Mouse (Mus musculus): ENCODE results near the gene Invs. TPM values are rescaled to one million over a fixed set of nuclear protein-coding genes. Genes with fewer than 3 reads are reported as not detected.
A peak's percentile ranks its signal among the peaks of the same experiment; 100 is the strongest.

The Invs gene
- total and polyA plus RNA-seq, 3 experiments: 5.1 to 6.9 (median 5.7) TPM

DNA sequence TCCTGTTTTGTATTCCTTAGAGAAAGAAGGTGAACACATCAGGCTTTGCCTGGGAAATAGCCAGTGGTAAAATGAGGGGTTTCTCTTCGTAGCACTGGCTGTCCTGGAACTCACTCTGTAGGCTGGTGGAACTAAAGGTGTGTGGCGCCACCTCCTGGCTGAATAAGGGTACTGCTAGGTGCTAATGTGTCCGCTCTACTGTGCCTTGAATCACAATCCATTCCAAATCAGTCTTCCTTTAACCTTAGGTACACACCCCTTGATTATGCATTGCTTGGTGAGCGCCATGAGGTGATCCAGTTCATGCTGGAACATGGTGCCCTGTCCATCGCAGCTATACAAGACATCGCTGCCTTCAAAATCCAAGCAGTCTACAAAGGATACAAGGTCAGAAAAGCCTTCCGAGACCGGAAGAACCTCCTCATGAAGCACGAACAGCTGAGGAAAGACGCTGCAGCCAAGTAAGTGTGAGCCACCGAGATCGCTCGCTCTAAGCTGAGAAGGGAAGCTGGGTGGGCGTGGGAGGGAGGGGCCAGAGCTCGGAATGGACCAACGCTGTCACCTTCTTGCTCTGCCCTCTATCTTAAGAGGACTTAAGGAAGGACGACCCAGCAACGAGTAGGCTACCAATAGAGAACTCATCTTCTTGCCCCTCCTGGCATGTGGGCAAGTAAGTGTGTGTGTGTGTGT, 127.9 kb downstream of the Invs start:
- TF ChIP-seq ELF1 (IDR thresholded peaks at IDR 0.05; ENCODE audit: low read depth, low read length): no peak
- TF ChIP-seq BHLHE40 (IDR thresholded peaks at IDR 0.05; ENCODE audit: low read depth, low read length): no peak
- TF ChIP-seq SMC3 (IDR thresholded peaks at IDR 0.05; ENCODE audit: low read depth, low read length): peak; percentile 74
- peak; percentile 88 for TF ChIP-seq RAD21 (IDR thresholded peaks at IDR 0.05; ENCODE audit: low read depth, low read length)
- TF ChIP-seq CTCF (conservative IDR thresholded peaks at IDR 0.05 in 1 of 2, IDR thresholded peaks at IDR 0.05 in 1 of 2; ENCODE audit: low read depth in 2 of 2, low read length in 2 of 2): peak; percentile 85 to 97
- H3K4me3 ChIP-seq (replicated peaks in 1 of 3; ENCODE audit: low read depth in 2 of 3, low read length in 2 of 3, poor library complexity in 1 of 3): no peak overlapping the region
- H3K36me3 ChIP-seq (replicated peaks in 1 of 2; ENCODE audit: control insufficient read depth in 1 of 2, insufficient read depth in 1 of 2, low read length in 1 of 2): peaks cover 3 to 26% of the 10 kb centered on the region in 2 experiments
- no peaks in the 10 kb centered on the region for H3K79me2 ChIP-seq (replicated peaks; ENCODE audit: control insufficient read depth, extremely low read depth, insufficient read depth, poor library complexity, severe bottlenecking)
- no peaks in the 10 kb centered on the region for H3K9me3 ChIP-seq (replicated peaks; ENCODE audit: low read length)
- H3K4me1 ChIP-seq (ENCODE audit: control insufficient read depth in 1 of 2, insufficient read depth in 2 of 2): no peaks in the 10 kb centered on the region
- in situ Hi-C loops (cut with MboI; ENCODE audit: low pct_ligation_motif_present, low pct_unique_long_range_greater_than_20kb, low sequenced_read_pairs) (loop anchor here (25.0 kb wide), 2 partner anchors 595 to 970 kb away; no protein-coding TSS in a partner anchor), dilution Hi-C loops (cut with MboI; ENCODE audit: extremely low pct_ligation_motif_present, extremely low pct_unique_long_range_greater_than_20kb, low sequenced_read_pairs) (no loop called here)
- no peak overlapping the region for H3K4me2 ChIP-seq (ENCODE audit: insufficient read depth, low read depth, poor library complexity, severe bottlenecking)
- H3K27ac ChIP-seq (ENCODE audit: insufficient read depth, low read depth): no peak overlapping the region
- no peaks in the 10 kb centered on the region for H3K27me3 ChIP-seq (replicated peaks)
- DNase-seq (ENCODE audit: extremely low read depth): peak; percentile 65
- H3K9ac ChIP-seq (ENCODE audit: insufficient read depth, low read depth): no peak overlapping the region

DNA sequence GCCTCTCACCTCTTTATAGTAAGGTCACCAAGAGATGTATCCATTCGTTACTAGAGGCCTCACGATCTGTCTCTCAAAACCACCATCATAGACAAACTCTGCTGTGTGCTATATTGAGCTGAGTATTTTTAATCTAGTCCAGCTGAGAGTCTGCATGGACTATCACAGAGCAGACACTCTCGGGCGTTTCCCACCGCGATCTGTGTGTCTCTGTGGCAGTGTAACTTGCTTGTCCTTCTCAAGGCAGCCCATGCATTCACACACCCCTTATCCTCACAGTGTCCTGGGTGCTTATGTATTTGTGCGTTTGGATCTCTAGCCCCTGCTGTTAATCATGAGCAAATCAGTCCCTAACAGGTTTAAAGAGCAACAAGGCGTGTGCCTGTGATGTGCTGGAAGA, 133.9 kb downstream of the Invs start:
- Histone ChIP-seq H3K9me3 (replicated peaks; ENCODE audit: low read length) (no peaks in the 10 kb centered on the region), H3K4me3 (replicated peaks in 1 of 3; ENCODE audit: low read depth in 2 of 3, low read length in 2 of 3, poor library complexity in 1 of 3) (no peak overlapping the region), H3K9ac (ENCODE audit: insufficient read depth, low read depth) (no peak overlapping the region), H3K36me3 (replicated peaks in 1 of 2; ENCODE audit: control insufficient read depth in 1 of 2, insufficient read depth in 1 of 2, low read length in 1 of 2) (peaks cover 13 to 33% of the 10 kb centered on the region in 2 experiments), H3K27ac (ENCODE audit: insufficient read depth, low read depth) (no peak overlapping the region), H3K79me2 (replicated peaks; ENCODE audit: control insufficient read depth, extremely low read depth, insufficient read depth, poor library complexity, severe bottlenecking) (no peaks in the 10 kb centered on the region), H3K4me2 (ENCODE audit: insufficient read depth, low read depth, poor library complexity, severe bottlenecking) (no peak overlapping the region), H3K4me1 (ENCODE audit: control insufficient read depth in 1 of 2, insufficient read depth in 2 of 2) (no peaks in the 10 kb centered on the region), H3K27me3 (replicated peaks) (no peaks in the 10 kb centered on the region)
- in situ Hi-C loops (cut with MboI; ENCODE audit: low pct_ligation_motif_present, low pct_unique_long_range_greater_than_20kb, low sequenced_read_pairs) (loop anchor here (25.0 kb wide), 2 partner anchors 601 to 976 kb away; no protein-coding TSS in a partner anchor), dilution Hi-C loops (cut with MboI; ENCODE audit: extremely low pct_ligation_motif_present, extremely low pct_unique_long_range_greater_than_20kb, low sequenced_read_pairs) (no loop called here)
- no peak for TF ChIP-seq IRF4 (IDR thresholded peaks at IDR 0.05; ENCODE audit: low read depth, low read length)
- no peak for TF ChIP-seq ZNF384 (IDR thresholded peaks at IDR 0.05; ENCODE audit: low read depth, low read length)
- TF ChIP-seq ZC3H11A (IDR thresholded peaks at IDR 0.05; ENCODE audit: low read depth, low read length): no peak
- TF ChIP-seq ZKSCAN1 (IDR thresholded peaks at IDR 0.05; ENCODE audit: borderline replicate concordance, low read depth, low read length): no peak
- no peak for TF ChIP-seq MAFK (IDR thresholded peaks at IDR 0.05; ENCODE audit: insufficient replicate concordance, low read length)
- TF ChIP-seq JUND (conservative IDR thresholded peaks at IDR 0.05; ENCODE audit: low read depth, low read length): no peak
- no peak for TF ChIP-seq JUN (IDR thresholded peaks at IDR 0.05; ENCODE audit: insufficient read depth, low read depth, low read length)
- no peak for TF ChIP-seq ELF1 (IDR thresholded peaks at IDR 0.05; ENCODE audit: low read depth, low read length)
- no peak for TF ChIP-seq MXI1 (IDR thresholded peaks at IDR 0.05; ENCODE audit: low read depth, low read length)
- no peak for TF ChIP-seq TCF12 (IDR thresholded peaks at IDR 0.05; ENCODE audit: low read depth, low read length)
- no peak for TF ChIP-seq MAX (IDR thresholded peaks at IDR 0.05; ENCODE audit: low read length)
- TF ChIP-seq SIN3A (IDR thresholded peaks at IDR 0.05; ENCODE audit: low read length): no peak
- TF ChIP-seq MEF2A (IDR thresholded peaks at IDR 0.05; ENCODE audit: borderline replicate concordance, low read depth, low read length): no peak
- no peak for TF ChIP-seq CHD2 (IDR thresholded peaks at IDR 0.05; ENCODE audit: low read length)
- no peak for TF ChIP-seq CTCF (conservative IDR thresholded peaks at IDR 0.05 in 1 of 2, IDR thresholded peaks at IDR 0.05 in 1 of 2; ENCODE audit: low read depth in 2 of 2, low read length in 2 of 2)
- TF ChIP-seq EP300 (IDR thresholded peaks at IDR 0.05; ENCODE audit: low read length): no peak
- TF ChIP-seq POLR2AphosphoS2 (IDR thresholded peaks at IDR 0.05; ENCODE audit: low read depth, low read length): no peak
- TF ChIP-seq CHD1 (IDR thresholded peaks at IDR 0.05; ENCODE audit: low read depth, low read length): no peak
- DNase-seq (ENCODE audit: extremely low read depth): no peak

Data from CH12.LX (cell line).